Mouse (Mus musculus) frontal cortex, postnatal 25 days (tissue): Measurements from ENCODE around the gene Bmpr2.
"Not testable (repeated sequence)": the region's sequence is repeated elsewhere in the genome, so short reads cannot be mapped to it uniquely, and the experiment has no call there.

ENCODE experiments used
- DNase-seq, 2 experiments: peaks; one replicate each; pipeline ENCODE4 v3.0.0; 2022; ENCODE audit warnings: low spot score in 2 of 2

Gene Bmpr2

DNA sequence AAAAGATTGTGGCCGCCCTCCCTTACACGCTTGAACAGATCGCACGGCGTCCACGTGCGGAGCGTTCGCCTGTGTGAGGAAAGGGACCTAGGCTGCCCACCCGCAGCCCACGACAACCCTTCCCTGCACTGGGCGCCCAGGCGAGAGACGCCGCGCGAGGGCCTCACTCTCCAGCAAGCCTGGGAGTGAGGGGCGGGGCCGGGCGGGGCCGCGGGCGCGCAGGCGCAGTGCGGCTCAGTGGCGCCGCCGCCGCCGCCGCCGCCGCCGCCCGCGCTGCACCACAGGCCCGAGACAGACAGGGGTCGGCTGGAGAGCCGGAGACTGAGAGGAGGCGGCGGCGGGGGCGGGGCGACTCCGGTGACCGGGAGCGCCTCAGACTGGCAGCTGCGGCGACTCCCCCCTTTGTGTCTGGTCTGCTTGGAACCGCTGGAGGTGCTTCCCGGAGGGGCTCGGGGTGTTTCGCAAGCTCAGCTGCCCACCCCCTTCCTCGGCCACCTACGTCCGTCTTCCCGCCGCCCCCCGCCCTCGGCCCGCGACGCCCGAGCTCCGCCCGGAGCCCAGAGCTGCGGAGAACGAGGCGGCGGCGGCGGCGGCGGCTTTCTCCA lies at the start of gene Bmpr2:
Bmpr2 (plus strand) TSS at position 237 of the 605 bp plus-strand sequence.
- peak; percentile 61 to 77 for DNase-seq

DNA sequence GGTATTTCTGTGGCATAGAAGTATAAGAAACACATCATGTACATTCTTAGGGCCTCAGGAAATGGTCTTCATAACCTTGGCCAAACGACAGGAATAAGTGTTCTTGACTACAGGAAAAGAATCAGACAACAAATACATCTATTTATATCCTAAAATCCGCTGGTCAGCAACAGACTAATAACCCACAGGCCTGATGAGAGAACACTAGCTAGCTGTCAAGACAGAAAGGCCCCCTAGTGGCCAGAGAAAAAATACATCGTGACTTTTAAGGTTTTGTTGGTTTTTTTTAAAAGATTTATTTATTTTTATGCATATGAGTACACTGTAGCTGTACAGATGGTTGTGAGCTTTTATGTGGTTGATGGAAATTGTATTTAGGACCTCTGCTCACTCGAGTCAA lies 43.3 kb upstream of the Bmpr2 start:
- no peak for DNase-seq

DNA sequence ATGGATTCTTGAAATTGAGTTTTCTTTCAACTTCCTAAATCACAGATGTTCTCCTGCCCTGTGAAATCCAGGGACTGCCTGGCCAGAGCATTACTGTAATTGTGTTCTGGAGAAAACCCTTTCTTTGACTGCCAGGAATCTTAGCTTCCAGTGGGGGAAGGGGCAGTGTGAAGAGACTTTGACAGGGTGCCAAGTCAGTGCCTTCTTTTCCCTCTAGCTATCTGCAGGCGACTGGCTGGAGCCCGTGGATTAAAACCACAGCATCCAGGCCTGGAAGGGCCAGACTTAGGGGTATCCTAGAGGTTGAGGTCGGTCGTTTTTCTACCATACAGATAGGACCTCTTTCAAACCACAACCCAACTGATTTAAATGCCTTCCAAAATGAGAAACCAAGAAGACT lies 37.5 kb upstream of the Bmpr2 start:
- DNase-seq, result no peak

DNA sequence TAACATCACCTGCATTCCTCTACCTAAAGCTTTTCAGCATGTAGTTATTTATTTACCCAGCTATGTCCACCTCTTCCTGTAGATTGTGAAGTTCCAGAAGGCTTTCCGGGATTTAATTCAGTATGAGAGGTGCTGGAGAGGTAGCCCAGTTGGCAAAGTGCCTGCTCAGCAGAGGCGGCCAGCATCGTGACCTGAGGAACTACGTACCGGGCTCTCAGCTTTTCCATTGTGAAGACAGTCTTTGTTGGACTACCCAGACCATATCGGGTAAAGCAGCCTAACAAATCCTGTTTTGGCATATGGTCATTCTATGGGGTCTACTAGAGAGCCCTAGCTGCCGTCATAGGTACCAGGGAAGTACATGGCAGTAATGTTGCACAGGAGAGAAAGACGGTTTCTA lies 33.1 kb upstream of the Bmpr2 start:
- DNase-seq, result no peak

DNA sequence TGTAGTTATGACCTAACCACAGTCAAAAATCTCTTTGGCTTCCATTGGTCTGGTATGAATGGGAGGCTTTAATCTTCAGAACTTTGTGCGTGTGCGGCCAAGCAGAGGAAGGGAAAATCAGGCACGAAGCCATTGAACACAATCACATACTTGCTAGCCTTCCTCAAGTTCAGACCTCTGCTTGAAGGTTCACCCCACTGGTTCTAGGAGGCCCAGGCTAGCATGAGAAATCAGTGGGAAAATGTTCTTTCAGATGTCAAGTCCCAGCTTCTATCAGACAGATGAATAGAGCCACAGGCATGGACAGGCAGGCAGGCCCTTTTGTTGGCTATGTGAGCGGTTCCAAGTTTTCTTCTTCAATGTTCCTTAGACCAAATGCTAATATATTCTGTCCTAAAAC lies 32.5 kb upstream of the Bmpr2 start:
- no peak for DNase-seq

DNA sequence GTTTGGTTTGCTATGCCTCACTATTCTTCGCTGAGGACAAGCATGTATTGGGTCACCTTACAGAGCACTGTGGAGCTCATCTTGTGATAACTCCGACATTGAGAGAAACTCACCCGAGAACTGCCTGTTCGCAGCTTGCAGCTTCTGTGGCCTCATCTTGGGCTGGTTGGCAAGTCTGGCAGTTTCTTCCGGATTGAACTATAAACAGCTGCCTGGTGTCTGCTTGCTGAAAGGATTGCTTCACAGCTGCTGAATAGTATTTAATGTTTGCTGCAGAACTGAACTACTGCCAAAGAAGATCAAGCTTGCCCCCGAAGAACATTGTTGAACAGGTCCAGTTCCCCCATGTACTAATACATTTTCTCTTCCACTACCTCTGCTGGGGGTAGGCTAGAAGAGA lies 29.1 kb upstream of the Bmpr2 start:
- peak in 1 of 2 experiments; percentile 12 for DNase-seq

DNA sequence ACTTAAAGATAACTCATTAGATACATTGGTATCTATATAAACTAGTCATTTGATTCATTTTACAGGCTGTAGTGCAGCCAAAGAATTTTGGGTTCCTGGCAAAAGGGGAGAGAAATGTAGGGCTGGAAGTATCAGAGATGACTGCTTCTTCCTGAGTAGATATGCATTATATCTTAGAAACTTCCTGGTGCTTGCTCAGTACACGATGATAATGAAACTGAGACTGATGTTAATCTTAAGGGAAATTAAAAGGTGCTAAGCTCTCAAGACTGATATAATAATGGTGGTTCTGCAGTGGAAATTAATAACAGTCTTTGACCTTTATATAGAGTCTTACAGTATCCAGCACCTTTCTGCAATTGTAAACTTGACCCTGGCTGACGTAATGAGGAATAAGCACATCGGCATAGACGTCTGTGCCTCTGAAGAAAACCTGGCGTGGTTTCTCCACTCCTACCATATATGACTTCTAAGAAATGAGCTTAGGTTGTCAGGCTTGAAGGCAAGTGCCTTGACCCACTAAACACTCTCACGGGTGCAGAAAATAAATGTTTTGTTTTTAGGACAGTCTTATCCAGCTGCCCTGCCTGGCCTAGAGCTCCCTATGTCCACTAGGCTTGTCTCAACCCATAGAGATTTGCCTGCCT lies 24.3 kb upstream of the Bmpr2 start:
- no peak for DNase-seq

DNA sequence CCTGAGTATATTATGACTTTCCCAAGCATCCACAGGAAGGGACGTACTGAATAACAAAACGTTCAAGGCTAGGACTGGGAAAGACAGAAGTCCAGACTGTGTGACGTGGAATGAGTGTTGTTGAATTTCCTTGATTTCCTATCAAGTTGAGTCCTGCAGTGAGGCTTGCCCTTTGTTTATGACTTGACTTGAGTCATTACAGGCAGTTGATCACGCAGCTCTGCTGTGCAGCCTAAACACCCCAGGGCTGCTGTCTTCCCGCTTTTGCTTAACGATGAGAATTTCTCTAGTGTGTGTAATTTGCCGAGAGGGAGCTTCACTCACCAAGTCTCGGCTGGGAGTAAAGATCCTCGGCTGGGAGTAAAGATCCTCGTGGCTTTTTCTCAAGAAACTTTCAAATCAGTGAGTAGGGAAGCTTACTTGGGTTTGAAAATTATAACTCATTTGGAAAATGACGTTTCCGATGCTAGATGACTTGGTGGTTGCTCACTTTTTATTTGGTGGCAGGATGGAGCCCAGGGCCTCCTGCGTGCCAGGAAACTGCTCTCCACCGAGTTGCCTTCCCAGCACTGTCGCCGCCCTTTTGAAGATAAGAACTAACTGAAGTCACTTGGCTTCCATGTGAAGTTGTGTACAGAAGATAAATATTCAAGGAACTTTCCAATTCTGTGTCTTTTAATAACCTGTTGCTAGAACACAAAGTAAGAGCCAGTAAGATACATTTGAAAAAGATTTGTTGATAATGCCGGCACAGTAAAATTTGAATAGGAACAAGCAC lies 23.4 kb upstream of the Bmpr2 start:
- no peak for DNase-seq

DNA sequence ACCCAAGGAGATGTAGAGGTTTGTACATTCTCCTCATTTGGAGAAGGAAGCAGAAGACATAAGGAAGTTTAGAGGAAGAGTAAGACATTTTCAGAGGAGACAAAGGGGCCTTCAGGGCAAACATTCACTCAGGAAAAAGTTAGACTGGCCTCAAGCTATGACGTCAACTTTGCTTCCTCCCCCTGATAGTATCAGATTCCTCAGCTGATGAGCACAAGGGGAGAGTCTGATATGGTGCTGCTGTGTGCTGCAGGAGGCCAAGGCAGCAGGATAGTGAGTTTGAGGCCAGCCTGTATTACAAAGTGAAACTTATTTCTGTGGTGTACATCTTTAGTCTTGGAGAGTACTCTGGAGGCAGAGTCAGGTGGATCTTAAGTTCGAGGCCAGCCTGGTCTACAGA lies 14.2 kb upstream of the Bmpr2 start:
- DNase-seq, result no peak

DNA sequence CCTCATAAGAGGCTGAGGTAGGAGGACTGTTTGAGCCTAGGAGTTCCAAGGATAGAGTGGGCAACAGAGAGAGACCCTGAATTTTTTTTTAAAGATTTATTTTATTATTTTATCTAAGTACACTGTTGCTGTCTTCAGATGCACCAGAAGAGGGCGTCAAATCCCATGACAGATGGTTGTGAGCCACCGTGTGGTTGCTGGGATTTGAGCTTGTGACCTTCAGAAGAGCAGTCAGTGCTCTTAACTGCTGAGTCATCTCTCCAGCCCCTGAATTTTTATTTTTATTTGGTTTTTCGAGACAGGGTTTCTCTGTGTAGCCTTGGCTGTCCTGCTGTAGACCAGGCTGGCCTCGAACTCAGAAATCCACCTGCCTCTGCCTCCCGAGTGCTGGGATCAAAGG lies 13.5 kb upstream of the Bmpr2 start:
- not testable (repeated sequence) for DNase-seq

DNA sequence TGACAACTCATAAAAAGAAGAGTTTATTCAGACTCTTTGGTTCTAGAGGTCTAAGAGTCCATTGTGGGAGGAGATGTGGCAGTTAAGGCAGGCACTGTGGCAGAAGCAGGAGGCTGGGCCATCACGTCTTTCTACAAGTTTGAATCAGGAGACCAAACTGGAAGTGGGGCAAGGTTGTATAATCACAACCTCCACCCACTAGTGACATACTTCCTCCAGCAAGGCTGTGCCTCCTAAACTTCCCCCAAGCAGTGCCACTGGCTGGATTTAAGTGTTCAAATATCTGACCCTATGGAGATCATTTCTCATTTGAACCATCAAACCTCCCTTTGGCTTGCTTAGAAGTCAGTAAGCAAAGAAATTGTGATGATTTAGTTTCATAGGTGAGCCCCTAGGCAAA lies 7.9 kb upstream of the Bmpr2 start:
- DNase-seq, result no peak

DNA sequence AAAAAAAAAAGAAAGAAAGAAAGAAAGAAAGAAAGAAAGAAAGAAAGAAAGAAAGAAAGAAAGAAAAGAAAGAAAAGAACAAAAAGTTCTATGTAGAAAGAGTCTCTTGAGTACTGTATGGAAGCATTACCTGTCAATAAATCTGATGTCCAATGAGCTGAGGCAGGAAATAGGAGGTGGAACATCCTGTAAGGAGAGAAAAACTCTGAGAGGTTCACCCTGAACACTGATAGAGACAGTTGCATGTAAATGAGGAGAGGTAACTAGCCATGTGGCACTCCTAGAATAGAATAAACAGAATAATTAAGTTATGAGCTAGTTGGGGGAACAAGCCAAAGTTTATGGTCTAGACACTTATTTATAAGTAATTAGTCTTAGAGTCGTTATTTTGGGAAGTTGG lies 4.9 kb upstream of the Bmpr2 start:
- no peak for DNase-seq

DNA sequence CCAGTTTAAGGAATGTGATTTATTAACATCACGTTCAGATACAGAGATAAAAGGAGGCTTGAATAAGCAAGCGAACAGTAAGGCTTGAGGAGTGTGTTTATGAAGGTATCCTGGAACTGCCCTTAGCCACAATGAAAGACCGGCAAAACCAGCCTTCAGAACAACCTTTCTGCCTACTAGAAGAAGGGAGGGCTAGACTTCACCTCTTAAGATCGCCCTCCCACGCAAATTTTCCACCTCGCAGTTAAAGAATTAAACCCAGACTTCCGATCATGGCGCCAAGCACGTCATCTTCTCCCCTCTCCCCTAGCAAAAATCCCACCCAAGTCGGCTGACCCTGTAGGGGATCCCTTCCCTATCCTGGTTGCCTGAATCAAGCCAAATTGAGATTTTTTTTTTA lies 992 bp upstream of the Bmpr2 start:
- peak in 1 of 2 experiments; percentile 9 for DNase-seq

DNA sequence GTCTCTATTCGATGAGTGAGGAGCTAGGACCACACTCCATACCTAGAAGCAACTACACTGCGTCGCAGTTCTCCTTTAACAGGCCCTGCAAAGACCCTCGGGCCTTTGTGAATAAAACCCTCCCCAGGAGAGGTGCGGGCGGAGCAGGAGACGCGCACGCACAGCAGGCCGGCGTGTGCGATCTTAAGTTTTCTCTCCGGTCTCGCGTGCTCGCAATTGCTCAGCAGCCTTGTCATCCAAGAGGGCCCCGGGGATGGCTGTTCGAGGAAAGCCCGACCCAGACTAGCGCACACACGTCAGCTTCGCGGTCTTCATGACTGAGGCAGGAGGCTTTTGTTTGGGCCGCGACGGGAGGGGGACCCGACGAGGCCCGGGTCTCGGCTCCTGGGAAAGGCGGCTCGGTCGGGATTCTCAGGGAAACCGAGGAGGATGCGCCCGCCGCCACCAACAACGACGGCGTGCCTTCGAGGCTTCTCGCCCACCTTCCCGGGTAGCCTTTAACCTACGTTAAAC lies 493 bp upstream of the Bmpr2 start:
- peak in 1 of 2 experiments; percentile 35 for DNase-seq

DNA sequence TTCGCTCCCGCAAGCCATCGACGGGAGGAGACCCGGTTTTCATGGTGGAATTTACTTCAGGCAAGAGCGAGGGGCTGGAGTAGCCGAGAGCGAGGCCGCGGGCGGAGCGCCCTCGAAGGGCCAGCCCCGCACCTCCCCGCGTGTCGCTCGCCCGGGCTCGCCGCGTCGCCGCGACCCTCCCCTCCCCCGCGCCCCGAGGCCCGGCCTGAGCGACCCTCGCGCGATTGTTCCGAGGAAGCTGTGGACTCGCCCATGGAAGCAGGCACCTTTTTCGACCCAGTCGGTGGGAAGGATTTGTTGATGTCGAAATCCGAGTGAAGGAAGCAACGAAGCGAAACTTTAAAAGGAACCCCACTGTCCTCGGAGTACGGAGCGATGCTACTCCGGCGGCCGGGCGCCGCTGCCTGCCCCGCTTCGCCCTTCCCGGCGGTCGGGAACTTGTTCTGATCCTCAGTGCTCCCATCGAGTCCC lies 616 bp downstream of the Bmpr2 start:
- peak; percentile 28 to 41 for DNase-seq

DNA sequence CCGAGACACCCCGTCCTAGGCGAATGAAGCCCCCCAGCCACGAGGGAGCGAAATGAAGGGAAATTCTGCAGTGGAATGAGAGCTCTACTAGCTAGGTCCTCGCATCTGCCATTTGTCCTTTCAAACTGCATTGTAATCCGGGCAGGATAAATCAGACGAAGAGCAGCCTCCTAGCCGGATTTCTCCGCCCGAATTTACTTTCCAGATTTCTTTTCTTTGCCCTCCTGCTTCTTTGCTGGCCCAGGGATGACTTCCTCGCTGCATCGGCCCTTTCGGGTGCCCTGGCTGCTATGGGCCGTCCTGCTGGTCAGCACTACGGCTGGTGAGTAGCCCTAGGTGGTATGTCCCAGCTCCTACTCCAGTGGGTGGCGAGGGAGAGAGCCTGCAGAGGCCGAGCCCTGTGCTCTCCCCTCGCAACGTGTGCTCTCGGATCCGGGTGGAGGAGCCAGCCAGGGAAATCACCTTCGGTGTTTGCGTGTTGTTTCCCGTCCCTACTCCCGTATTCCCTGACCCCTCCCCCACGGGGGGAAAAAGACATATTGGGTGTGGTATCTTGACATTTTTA lies 1.3 kb downstream of the Bmpr2 start:
- DNase-seq, result peak; percentile 10 to 14

DNA sequence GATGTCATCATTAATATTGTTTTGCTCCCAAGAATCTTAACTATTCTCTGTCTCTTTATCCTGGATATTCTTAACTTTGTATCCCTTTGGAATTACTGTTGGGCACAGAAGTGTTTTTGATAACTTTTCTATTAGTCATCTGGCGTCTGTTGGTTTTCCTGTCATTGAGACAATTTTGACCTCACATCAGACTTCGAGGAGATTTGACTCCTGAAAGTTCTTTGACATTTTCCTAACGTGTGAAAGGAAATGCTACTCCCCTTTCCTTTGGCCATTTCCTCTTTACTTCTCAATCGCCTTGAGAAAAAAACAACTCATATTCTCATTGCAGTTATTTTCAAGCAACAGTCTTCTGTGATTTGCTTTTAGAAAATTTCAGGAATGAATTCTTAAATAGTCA lies 2.1 kb downstream of the Bmpr2 start:
- DNase-seq, result no peak

DNA sequence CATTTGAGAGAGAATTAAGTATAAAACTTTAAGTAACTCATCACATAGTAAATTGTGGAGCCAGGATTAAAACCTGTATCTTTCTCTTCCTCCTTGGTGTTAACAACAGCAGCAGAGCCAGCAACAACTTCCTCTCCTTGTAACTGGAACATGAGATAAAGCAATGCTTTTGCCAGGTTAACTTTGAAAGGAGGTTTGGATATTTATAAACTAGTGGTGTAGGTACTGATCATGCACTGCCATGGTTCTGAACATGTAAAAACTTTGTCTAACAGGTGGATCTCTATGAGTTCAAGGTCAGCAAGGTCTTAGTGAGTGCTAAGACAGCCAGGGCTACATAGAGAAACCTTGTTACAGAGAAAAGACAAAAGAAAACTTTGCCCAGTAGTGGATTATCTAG lies 3.4 kb downstream of the Bmpr2 start:
- DNase-seq, result no peak

DNA sequence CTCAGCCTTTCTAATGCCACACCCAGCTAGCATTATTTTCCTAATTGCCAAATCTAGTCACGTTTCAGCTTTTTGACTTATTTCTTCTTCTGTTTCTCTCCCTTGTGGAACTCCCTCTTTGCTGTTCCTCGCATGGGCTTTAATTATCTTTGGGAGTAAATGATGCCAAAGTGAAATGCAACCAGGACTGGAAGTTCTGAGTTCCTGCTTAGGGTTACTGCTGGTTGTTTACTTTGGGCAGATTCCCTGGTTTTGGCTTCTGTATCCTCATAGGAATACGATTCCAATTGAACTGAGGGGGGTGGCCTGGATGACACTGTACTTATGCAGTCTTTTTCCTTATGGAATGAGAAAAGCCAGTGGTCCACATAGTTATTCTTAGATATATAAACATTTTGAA lies 8.7 kb downstream of the Bmpr2 start:
- DNase-seq, result no peak

DNA sequence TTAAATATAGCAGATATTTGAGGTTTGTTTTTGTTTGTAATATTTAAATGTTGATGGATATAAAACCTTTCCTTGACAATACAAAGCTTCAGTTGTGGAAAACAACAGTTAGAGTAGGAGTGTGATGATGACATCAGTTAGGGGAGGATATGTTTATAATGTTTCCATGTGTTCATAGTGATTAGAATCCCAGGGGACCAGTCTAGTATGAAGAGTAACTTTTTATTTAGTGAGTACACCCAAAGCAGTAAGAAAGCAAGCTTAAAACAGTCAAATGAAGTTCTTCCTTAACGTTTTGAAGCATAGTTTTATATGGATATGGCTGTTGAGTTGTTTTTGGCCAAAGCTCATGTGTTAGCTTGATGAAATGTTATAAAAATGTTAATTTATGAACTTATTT lies 17.9 kb downstream of the Bmpr2 start:
- DNase-seq, result no peak

DNA sequence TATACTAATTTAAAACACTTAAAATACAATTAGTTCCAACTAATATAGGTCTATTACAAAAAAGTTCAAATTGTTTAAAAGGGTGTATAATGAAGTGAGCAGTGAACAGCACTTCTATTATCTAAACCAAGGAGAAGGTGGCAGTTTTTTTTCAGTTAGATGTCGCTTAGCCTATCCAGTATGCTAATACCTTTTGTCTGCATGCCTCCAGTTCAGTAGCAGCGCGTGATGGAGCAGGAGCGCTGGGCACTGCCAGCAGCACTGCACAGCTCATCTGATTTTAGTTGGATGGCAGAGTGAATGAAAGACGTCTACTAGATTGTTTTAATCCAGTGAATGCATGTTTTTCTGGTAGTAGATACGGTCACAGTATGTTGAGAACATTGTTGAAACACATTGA lies 25.8 kb downstream of the Bmpr2 start:
- no peak for DNase-seq

DNA sequence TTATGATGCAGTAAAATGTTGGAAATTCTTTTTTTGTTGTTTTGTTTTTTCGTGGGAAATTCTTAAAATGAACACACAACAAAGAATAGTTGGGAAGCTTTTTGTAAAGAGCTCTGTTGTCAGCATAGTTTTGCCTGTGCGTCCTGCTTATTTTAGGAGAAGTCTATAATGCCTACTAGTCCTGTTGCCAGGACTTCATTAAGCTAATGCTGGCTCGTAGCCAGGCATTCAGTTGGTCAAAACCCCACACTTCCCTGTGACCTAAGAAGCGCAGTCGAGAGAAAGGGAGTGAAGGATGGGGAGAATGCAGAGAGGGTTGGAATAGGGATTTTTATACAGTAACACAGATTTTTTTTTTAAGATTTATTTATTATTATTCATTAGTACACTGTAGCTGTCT lies 26.5 kb downstream of the Bmpr2 start:
- no peak for DNase-seq
